Comparison of ENCODE assay signal across 20 mouse cellular contexts in the genomic region with DNA sequence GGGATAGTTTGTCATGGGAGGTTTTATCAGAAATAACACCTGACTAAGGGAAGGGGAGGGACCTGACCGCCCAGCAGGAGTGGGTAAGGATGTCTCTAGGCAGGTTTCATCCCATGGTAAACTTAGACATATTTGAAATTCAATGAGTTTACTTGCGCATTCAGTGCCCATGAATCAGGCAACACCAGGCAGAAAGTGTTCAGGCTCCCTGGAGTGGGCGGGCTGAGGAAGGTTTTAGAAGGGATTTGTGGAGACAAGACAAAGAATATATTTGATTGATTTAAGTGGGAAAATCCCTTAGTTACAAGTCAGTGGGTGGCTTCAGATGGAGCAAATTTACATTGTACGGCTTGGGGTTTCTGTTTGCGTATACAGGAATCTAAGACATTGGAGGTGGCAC. TPM values are rescaled to one million over a fixed set of nuclear protein-coding genes. Genes with fewer than 3 reads are reported as not detected.
"Had no signal": no experiment of that assay in that cellular context is flagged by ENCODE, and none has a peak within 500 bp of the region (broad histone marks: within the 10 kb centered on the region; RNA-seq: fewer than 3 reads in every experiment).

No protein-coding gene starts in this region.

- ATAC-seq: liver, embryonic 12.5 days had no signal

- H3K27me3 ChIP-seq: midbrain, embryonic 12.5 days had no signal

- H3K9ac ChIP-seq: limb, embryonic 15.5 days; liver, embryonic 12.5 days; lung, embryonic 14.5 days; midbrain, embryonic 12.5 days had no signal

- H3K4me3 ChIP-seq: limb, embryonic 15.5 days; liver, embryonic 12.5 days; megakaryocyte, embryonic 14.5 days; midbrain, embryonic 12.5 days had no signal

- H3K27ac ChIP-seq: limb, embryonic 15.5 days; liver, embryonic 12.5 days; macrophage; midbrain, embryonic 12.5 days had no signal

- H3K9me3 ChIP-seq: limb, embryonic 15.5 days; liver, embryonic 12.5 days; midbrain, embryonic 12.5 days had no signal

- H3K4me1 ChIP-seq: liver, embryonic 12.5 days had no signal

- H3K4me2 ChIP-seq: limb, embryonic 15.5 days; liver, embryonic 12.5 days; lung, embryonic 14.5 days; midbrain, embryonic 12.5 days had no signal

- DNase-seq: kidney, adult 11 months; kidney, adult 9 months; kidney, postnatal 14 days; lung, embryonic 14.5 days; lung, postnatal 14 days; thymus, postnatal 36 days had no signal

- H3K36me3 ChIP-seq: limb, embryonic 15.5 days; liver, embryonic 12.5 days; midbrain, embryonic 12.5 days had no signal

RNA-seq across cellular contexts. Expression of a gene that starts 11.3 kb away (rescaled TPM):
- total RNA-seq: layer of hippocampus, adult 8-10 months; layer of hippocampus, postnatal 14 days; left cerebral cortex, adult 8-10 months had no signal
- polyA plus RNA-seq: large intestine, adult 2 months; liver, embryonic 12.5 days; liver, embryonic 16.5 days; macrophage; midbrain, embryonic 12.5 days; midbrain, postnatal 0 days; neural tube, embryonic 14.5 days had no signal

RNA-seq across cellular contexts. Expression of a gene that starts 26.0 kb away (rescaled TPM):
- total RNA-seq: layer of hippocampus, adult 8-10 months; midbrain, postnatal 0 days had no signal
- polyA plus RNA-seq: intestine, embryonic 14.5 days; large intestine, adult 2 months; limb, embryonic 11.5 days; limb, embryonic 15.5 days; liver, embryonic 12.5 days; liver, embryonic 16.5 days; macrophage; neural tube, embryonic 14.5 days had no signal
